Mouse (Mus musculus) testis, adult 2 months (tissue): ENCODE data around the gene Xlr5a.

Experiments
- CTCF ChIP-seq: fragments of 200-500 bp; IDR thresholded peaks from 2 replicates; pipeline ENCODE4 v1.5.1; 2012; ENCODE audit warnings: low read depth, mild to moderate bottlenecking, inconsistent platforms, low read length, moderate library complexity; ENCODE audit not compliant: control insufficient read depth, insufficient read depth, insufficient replicate concordance
- POLR2A ChIP-seq: fragments of 200-500 bp; IDR thresholded peaks from 2 replicates; pipeline ENCODE4 v1.6.1; 2012; ENCODE audit warnings: low read depth, mild to moderate bottlenecking, inconsistent platforms, low read length, moderate library complexity; ENCODE audit not compliant: control insufficient read depth

GRCm38 (mm10) chrX:73061528-73061927 is 231.2 kb downstream of the Xlr5a start:
- no peak for TF ChIP-seq POLR2A
- TF ChIP-seq CTCF, result no peak
